In genomic region chr14:28827186-28827585, GRCm38 (mm10) we compare ENCODE assay signal across 30 mouse cellular contexts.
DNase-seq lines count a peak whose midpoint lies in the region; ATAC-seq and TF ChIP-seq lines count a peak whose summit lies in the region.
"Had no signal": no experiment of that assay in that cellular context is flagged by ENCODE, and none has a peak within 500 bp of the region (broad histone marks: within the 10 kb centered on the region; RNA-seq: fewer than 3 reads in every experiment).

No protein-coding gene starts in this region.

- intact Hi-C loops in left cerebral cortex, postnatal 25 days (cut with DNase I) = no loop called here

- no peak overlapping the region for H3K27ac ChIP-seq in lung, embryonic 14.5 days (ENCODE audit: low read depth)
- H3K27ac ChIP-seq in limb, embryonic 11.5 days (replicated peaks; ENCODE audit: low read depth, low read length) = no peak overlapping the region
- H3K27ac ChIP-seq: heart, embryonic 10.5 days; heart, embryonic 15.5 days; hindbrain, embryonic 12.5 days; hindbrain, postnatal 0 days; liver, embryonic 15.5 days; lung, embryonic 15.5 days; midbrain, embryonic 13.5 days had no signal

- H3K9me3 ChIP-seq in lung, embryonic 14.5 days (ENCODE audit: low read depth, low read length) = no peaks in the 10 kb centered on the region
- no peaks in the 10 kb centered on the region for H3K9me3 ChIP-seq in limb, embryonic 11.5 days (ENCODE audit: control insufficient read depth, low read length)
- H3K9me3 ChIP-seq: heart, embryonic 10.5 days; heart, embryonic 15.5 days; hindbrain, embryonic 12.5 days; liver, embryonic 15.5 days; lung, embryonic 15.5 days; megakaryocyte, embryonic 14.5 days; midbrain, embryonic 13.5 days had no signal

- H3K4me3 ChIP-seq in lung, embryonic 14.5 days (ENCODE audit: low read depth, low read length) = no peak overlapping the region
- H3K4me3 ChIP-seq in limb, embryonic 11.5 days (ENCODE audit: low read depth, low read length) = no peak overlapping the region
- H3K4me3 ChIP-seq: heart, embryonic 10.5 days; heart, embryonic 15.5 days; hindbrain, embryonic 12.5 days; liver, embryonic 15.5 days; lung, embryonic 15.5 days; megakaryocyte, embryonic 14.5 days; midbrain, embryonic 13.5 days had no signal

- no peaks in the 10 kb centered on the region for H3K4me1 ChIP-seq in lung, embryonic 14.5 days (ENCODE audit: insufficient read depth)
- H3K4me1 ChIP-seq in limb, embryonic 11.5 days (ENCODE audit: control insufficient read depth, insufficient read depth, low read length) = no peaks in the 10 kb centered on the region
- H3K4me1 ChIP-seq: heart, embryonic 10.5 days; heart, embryonic 15.5 days; hindbrain, embryonic 12.5 days; liver, embryonic 15.5 days; lung, embryonic 15.5 days; megakaryocyte, embryonic 14.5 days; midbrain, embryonic 13.5 days had no signal

- DNase-seq in lung, embryonic 14.5 days = peak; percentile 6
- no peak for DNase-seq in lung, postnatal 14 days
- peak; percentile 64 for DNase-seq in embryo, embryonic 11.5 days (ENCODE audit: low read depth, low spot score)
- DNase-seq in limb, embryonic 11.5 days (ENCODE audit: low spot score) = peak; percentile 62
- DNase-seq in yolk sac, embryonic 10.5 days (ENCODE audit: low spot score) = peak; percentile 7
- DNase-seq in urinary bladder, adult 18-20 months (ENCODE audit: low spot score in 2 of 2) = no peak
- DNase-seq in left cerebral cortex, postnatal 25 days (ENCODE audit: low spot score in 2 of 2) = no peak
- DNase-seq: adrenal gland, adult 8-10 months; cerebellum, adult 9-10 months; cerebellum, postnatal 36 days; gastrocnemius, postnatal 25 days; heart, adult 11 months; kidney, postnatal 25 days; lung, postnatal 36 days; right cerebral cortex, adult 18-20 months; right cerebral cortex, postnatal 4 days; thymus, adult 2 months; thymus, postnatal 4 days had no signal

- no peak for ATAC-seq in lung, embryonic 14.5 days (ENCODE audit: insufficient read depth)
- ATAC-seq in limb, embryonic 11.5 days (ENCODE audit: insufficient number of reproducible peaks, low FRiP score, low TSS enrichment, low read depth) = peak; percentile 72; the same call in 1 of the 2 replicates
- no peak for ATAC-seq in monocyte, adult 5-6 weeks (replicated peaks; ENCODE audit: insufficient number of reproducible peaks, low FRiP score, low TSS enrichment, poor library complexity, severe bottlenecking)
- ATAC-seq: forebrain, embryonic 14.5 days; hindbrain, postnatal 0 days; intestine, postnatal 0 days; midbrain, embryonic 13.5 days had no signal

- H3K36me3 ChIP-seq in lung, embryonic 14.5 days (ENCODE audit: insufficient read depth) = no peaks in the 10 kb centered on the region
- no peaks in the 10 kb centered on the region for H3K36me3 ChIP-seq in limb, embryonic 11.5 days (ENCODE audit: control insufficient read depth, insufficient read depth, low read length)
- H3K36me3 ChIP-seq: heart, embryonic 10.5 days; heart, embryonic 15.5 days; hindbrain, embryonic 12.5 days; liver, embryonic 15.5 days; lung, embryonic 15.5 days; midbrain, embryonic 13.5 days had no signal

- H3K27me3 ChIP-seq in lung, embryonic 14.5 days (ENCODE audit: insufficient read depth, low read length) = no peaks in the 10 kb centered on the region
- H3K27me3 ChIP-seq in limb, embryonic 11.5 days (ENCODE audit: control insufficient read depth, insufficient read depth, low read length) = no peaks in the 10 kb centered on the region
- H3K27me3 ChIP-seq: CH12.LX; heart, embryonic 15.5 days; hindbrain, embryonic 12.5 days; liver, embryonic 15.5 days; lung, embryonic 15.5 days; megakaryocyte, embryonic 14.5 days; midbrain, embryonic 13.5 days had no signal

- no peak overlapping the region for H3K4me2 ChIP-seq in lung, embryonic 14.5 days
- H3K4me2 ChIP-seq in limb, embryonic 11.5 days (ENCODE audit: low read depth, severe bottlenecking) = no peak overlapping the region
- H3K4me2 ChIP-seq: heart, embryonic 15.5 days; hindbrain, embryonic 12.5 days; liver, embryonic 15.5 days; lung, embryonic 15.5 days; midbrain, embryonic 13.5 days had no signal

- H3K9ac ChIP-seq in lung, embryonic 14.5 days = no peak overlapping the region
- H3K9ac ChIP-seq in limb, embryonic 11.5 days (ENCODE audit: low read length) = no peak overlapping the region
- H3K9ac ChIP-seq: heart, embryonic 15.5 days; hindbrain, embryonic 12.5 days; liver, embryonic 15.5 days; lung, embryonic 15.5 days; midbrain, embryonic 13.5 days had no signal

- WGBS in lung, embryonic 14.5 days = 39% methylated on average over 6 of the region's 6 CpGs
- WGBS in limb, embryonic 11.5 days = 33% methylated on average over 6 of the region's 6 CpGs

- TF ChIP-seq CTCF in lung, embryonic 14.5 days (IDR thresholded peaks at IDR 0.05; ENCODE audit: low read depth) = no peak

Comparison
In these comparisons a context has a peak if more than half of its experiments do, and no peak if none do; other contexts are left out.
1. DNase-seq: peak in lung, embryonic 14.5 days (single experiment), embryo, embryonic 11.5 days (single experiment), limb, embryonic 11.5 days (single experiment) and yolk sac, embryonic 10.5 days (single experiment); none in lung, postnatal 14 days (single experiment), urinary bladder, adult 18-20 months (0 of 2) and left cerebral cortex, postnatal 25 days (0 of 2).